Mouse (Mus musculus) ovary, adult 18-20 months (tissue): ENCODE results near the gene Gm17689.

Source experiments
- DNase-seq: peaks from one replicate; pipeline ENCODE4 v3.0.0; 2022; ENCODE audit warnings: low spot score, mixed read lengths

Gene Gm17689

GRCm38 (mm10) chr9:36582535-36582934, at the start of gene Gm17689:
Gene Gm17689, minus strand, starts transcription at chr9:36582635.
- no peak for DNase-seq

GRCm38 (mm10) chr9:36541863-36542262, 40.6 kb downstream of the Gm17689 start, which contains the start of gene Gm5615:
Gene Gm5615, minus strand, starts transcription at chr9:36541963.
- no peak for DNase-seq
